Mouse (Mus musculus): ENCODE data around the gene Stx1b.

DNA sequence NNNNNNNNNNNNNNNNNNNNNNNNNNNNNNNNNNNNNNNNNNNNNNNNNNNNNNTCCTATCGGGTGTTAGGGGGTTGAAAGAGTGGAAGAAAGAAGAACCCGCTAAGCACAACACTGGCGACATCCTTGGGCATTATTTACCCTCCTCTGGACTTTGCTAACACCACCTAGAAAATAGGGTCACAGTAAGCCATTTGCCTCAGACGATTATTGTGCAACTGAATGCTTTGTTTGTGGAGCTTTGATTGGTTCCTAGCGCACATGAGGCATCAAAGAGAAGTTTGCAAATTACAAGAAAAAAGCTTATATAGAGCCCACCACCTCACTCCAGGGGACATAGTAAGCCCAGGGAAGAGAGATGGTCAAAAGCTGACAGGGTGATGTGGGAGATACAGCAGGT, 15.5 kb downstream of the Stx1b start:
- no peak for TF ChIP-seq GATA1 (IDR thresholded peaks at IDR 0.05; ENCODE audit: low read length)
- TF ChIP-seq TAL1 (IDR thresholded peaks at IDR 0.05; ENCODE audit: low read length) = no peak
